Mouse (Mus musculus) ES-E14 (cell line): ENCODE data around the gene Gm32717.
"Not testable (repeated sequence)": the region's sequence is repeated elsewhere in the genome, so short reads cannot be mapped to it uniquely, and the experiment has no call there.

Source experiments
- CHD2 ChIP-seq: IDR thresholded peaks from 2 replicates; pipeline ENCODE4 v1.6.1; 2014; ENCODE audit warnings: mild to moderate bottlenecking, low read depth, low read length, inconsistent platforms
- MAFK ChIP-seq: IDR thresholded peaks from 2 replicates; pipeline ENCODE4 v1.6.1; 2014; ENCODE audit warnings: mild to moderate bottlenecking, low read depth, low read length, inconsistent platforms; ENCODE audit not compliant: insufficient read depth
- ZC3H11A ChIP-seq: IDR thresholded peaks from 2 replicates; pipeline ENCODE4 v1.6.1; 2012; ENCODE audit warnings: low read depth, mild to moderate bottlenecking, inconsistent platforms, low read length, borderline replicate concordance
- ZNF384 ChIP-seq: IDR thresholded peaks from 2 replicates; pipeline ENCODE4 v1.6.1; 2012; ENCODE audit warnings: low read depth, low read length, inconsistent platforms

- not testable (repeated sequence) for TF ChIP-seq ZNF384, CHD2, MAFK, ZC3H11A
Measured at GRCm38 (mm10) chr10:118227629-118228028, 13.0 kb downstream of the Gm32717 start.
